10 mouse cellular contexts compared by ENCODE assay signal in the genomic region with DNA sequence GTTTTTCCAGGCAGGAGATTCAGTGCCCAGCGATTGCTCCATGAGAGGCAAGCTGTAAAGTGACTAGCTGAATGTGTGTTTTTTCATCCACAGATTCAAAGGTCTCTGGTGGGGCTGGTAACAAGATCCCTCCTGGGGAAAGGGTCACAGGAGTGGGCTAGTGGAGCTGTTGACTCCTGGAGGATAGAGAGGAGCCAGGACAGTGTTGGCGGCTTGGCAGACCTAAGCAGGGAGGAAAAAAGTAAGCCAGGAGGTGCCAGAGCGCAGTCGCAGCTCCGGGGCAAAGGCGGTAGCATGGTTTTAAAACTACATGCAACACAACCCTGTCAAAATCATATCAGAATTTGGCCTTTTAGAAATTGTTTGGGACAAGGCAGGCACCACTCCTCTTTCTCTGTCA. TPM values are rescaled to one million over a fixed set of nuclear protein-coding genes. Genes with fewer than 3 reads are reported as not detected.
DNase-seq lines count a peak whose midpoint lies in the region; ATAC-seq and TF ChIP-seq lines count a peak whose summit lies in the region.
"Had no signal": no experiment of that assay in that cellular context is flagged by ENCODE, and none has a peak within 500 bp of the region (broad histone marks: within the 10 kb centered on the region; RNA-seq: fewer than 3 reads in every experiment).

No protein-coding gene starts in this region.

- no peaks in the 10 kb centered on the region for H3K36me3 ChIP-seq in lung, postnatal 0 days (ENCODE audit: insufficient read depth, low read length)

- WGBS in lung, postnatal 0 days: 75% methylated on average over 6 of the region's 6 CpGs
- WGBS in lung, adult 2 months: 77% methylated on average over 6 of the region's 6 CpGs
- WGBS in olfactory bulb, adult 2 months: 85% methylated on average over 6 of the region's 6 CpGs

- peaks cover 5% of the 10 kb centered on the region; the same call in 1 of the 2 replicates for H3K4me1 ChIP-seq in lung, postnatal 0 days (ENCODE audit: insufficient read depth, low read depth, low read length)
- H3K4me1 ChIP-seq in lung, adult 2 months (ENCODE audit: control insufficient read depth, insufficient read depth, low read length): peaks cover 12% of the 10 kb centered on the region
- H3K4me1 ChIP-seq in olfactory bulb, adult 2 months (ENCODE audit: control insufficient read depth, insufficient read depth, low read length): peaks cover 3% of the 10 kb centered on the region; the same call in 1 of the 2 replicates

- H3K4me2 ChIP-seq in lung, postnatal 0 days (replicated peaks; ENCODE audit: low read depth, low read length): no peak overlapping the region

- H3K27me3 ChIP-seq in lung, postnatal 0 days (replicated peaks; ENCODE audit: insufficient read depth, low read length): no peaks in the 10 kb centered on the region
- H3K27me3 ChIP-seq: Patski had no signal

- TF ChIP-seq EP300 in lung, postnatal 0 days (IDR thresholded peaks at IDR 0.05): no peak

- TF ChIP-seq CTCF in lung, postnatal 0 days (IDR thresholded peaks at IDR 0.05): no peak
- TF ChIP-seq CTCF in lung, adult 2 months (IDR thresholded peaks at IDR 0.05; ENCODE audit: insufficient read depth, low read length): no peak
- TF ChIP-seq CTCF in olfactory bulb, adult 2 months (IDR thresholded peaks at IDR 0.05; ENCODE audit: insufficient read depth, low read depth, low read length): no peak

- H3K27ac ChIP-seq in lung, postnatal 0 days (ENCODE audit: low read length): 0 out of 2 replicates have a peak overlapping the region, but pooled peaks have one; percentile 55
- no peak overlapping the region for H3K27ac ChIP-seq in olfactory bulb, adult 2 months (ENCODE audit: insufficient read depth, low read depth, low read length)
- H3K27ac ChIP-seq: liver, embryonic 14.5 days had no signal

- H3K9ac ChIP-seq in lung, postnatal 0 days (replicated peaks; ENCODE audit: low read depth): no peak overlapping the region
- H3K9ac ChIP-seq: liver, embryonic 14.5 days had no signal

- no peak overlapping the region for H3K4me3 ChIP-seq in lung, postnatal 0 days (ENCODE audit: low read depth, low read length)
- H3K4me3 ChIP-seq in lung, adult 2 months (replicated peaks; ENCODE audit: extremely low read depth, low read depth, low read length): no peak overlapping the region
- peak overlapping the region; percentile 9; the same call in 1 of the 2 replicates for H3K4me3 ChIP-seq in olfactory bulb, adult 2 months (ENCODE audit: insufficient read depth, low read depth, low read length)

- intact Hi-C loops in heart, postnatal 10 days (cut with DNase I): loop anchor here (5.0 kb wide), 2 partner anchors 49 to 99 kb away; no protein-coding TSS in a partner anchor

- no peak for ATAC-seq in lung, postnatal 0 days

- no peak for TF ChIP-seq POLR2A in lung, adult 2 months (IDR thresholded peaks at IDR 0.05; ENCODE audit: borderline replicate concordance, extremely low read depth, low read depth, low read length)
- no peak for TF ChIP-seq POLR2A in olfactory bulb, adult 2 months (IDR thresholded peaks at IDR 0.05; ENCODE audit: insufficient read depth, low read depth, low read length)

- no peaks in the 10 kb centered on the region for H3K9me3 ChIP-seq in lung, postnatal 0 days (ENCODE audit: low read length)

- no peak for DNase-seq in lung, postnatal 0 days (ENCODE audit: low spot score)
- no peak for DNase-seq in lung, adult 2 months
- DNase-seq in heart, postnatal 10 days: peak; percentile 33 to 38
- peak; percentile 24 for DNase-seq in kidney, postnatal 10 days
- no peak for DNase-seq in right cerebral cortex, postnatal 36 days (ENCODE audit: low spot score in 2 of 2)
- no peak for DNase-seq in cerebellum, postnatal 36 days
- DNase-seq in thymus, postnatal 14 days: no peak

RNA-seq across cellular contexts. Expression of a gene that starts 52.6 kb away (rescaled TPM):
- 15.6 and 23.9 TPM in 2 replicates for polyA plus RNA-seq in lung, postnatal 0 days (2015; fragmentation: Nextera tagmentation; extraction: Ambion mirVana)
- 5.8 and 6.7 TPM in 2 replicates for polyA plus RNA-seq in lung, adult 2 months (2012; rRNA removed)
- 10 to 100 TPM; 61.5 to 61.8 TPM for total RNA-seq in heart, postnatal 10 days (2021)
- polyA plus RNA-seq in olfactory bulb, adult 2 months (2012; ENCODE audit: insufficient read depth, insufficient read length, low replicate concordance, missing spikeins): not detected in 2 replicates

Comparison
In these comparisons a context has a peak if more than half of its experiments do, and no peak if none do; other contexts are left out.
1. DNase-seq: peak in heart, postnatal 10 days (2 of 2) and kidney, postnatal 10 days (single experiment); none in lung, postnatal 0 days (single experiment), lung, adult 2 months (single experiment), right cerebral cortex, postnatal 36 days (0 of 2), cerebellum, postnatal 36 days (0 of 2) and thymus, postnatal 14 days (single experiment).